Mouse (Mus musculus): ENCODE results near the gene Cytip.

Gene Cytip

DNA sequence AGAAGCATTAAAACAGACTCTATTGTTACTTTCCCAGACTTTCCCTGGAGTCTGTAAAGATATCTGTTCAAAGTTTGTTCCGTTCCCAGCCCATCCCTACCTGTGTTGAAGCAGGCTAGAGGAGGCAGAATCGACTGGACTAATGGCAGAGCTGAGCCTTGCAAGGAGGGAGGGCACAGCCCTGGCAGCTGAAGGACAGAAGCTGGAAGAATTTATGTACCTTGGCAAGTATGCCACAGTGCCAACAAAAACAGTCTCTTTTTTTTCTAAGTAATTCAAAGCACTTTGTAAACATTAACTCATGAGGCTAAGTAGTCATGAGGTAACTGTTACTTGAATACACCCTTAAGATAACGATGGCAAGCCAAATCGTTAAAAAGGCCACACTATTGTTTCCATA is at the start of gene Cytip:
Gene Cytip, minus strand, starts transcription at position 187 of the 400 bp plus-strand sequence.
- in situ Hi-C loops (cut with MboI; ENCODE audit: unreplicated experiment in 2 of 2): loop anchor here in 1 of 2 experiments (10.0 kb wide), 1 partner anchor 219 kb away; no protein-coding TSS in a partner anchor

DNA sequence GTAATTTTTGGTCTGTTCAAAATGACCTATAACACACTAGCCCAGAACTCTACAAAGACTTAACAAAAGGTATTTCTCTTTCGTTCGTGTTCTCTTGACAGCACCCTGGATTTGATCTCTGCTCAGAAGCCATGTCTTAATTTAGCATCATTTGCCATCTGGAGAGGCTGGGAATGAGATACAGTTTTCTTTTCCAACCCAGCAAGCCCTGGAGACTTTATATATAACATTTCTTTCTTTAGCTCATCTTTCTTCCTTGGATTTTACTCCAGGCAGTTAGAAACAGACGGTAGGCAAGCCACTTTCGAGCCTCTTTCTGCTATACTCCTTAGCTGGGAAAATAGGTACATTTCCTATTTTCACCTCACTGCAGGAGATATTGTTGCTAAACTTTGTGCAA is 45.3 kb upstream of the Cytip start:
- in situ Hi-C loops (cut with MboI; ENCODE audit: unreplicated experiment in 2 of 2): no loop called here

DNA sequence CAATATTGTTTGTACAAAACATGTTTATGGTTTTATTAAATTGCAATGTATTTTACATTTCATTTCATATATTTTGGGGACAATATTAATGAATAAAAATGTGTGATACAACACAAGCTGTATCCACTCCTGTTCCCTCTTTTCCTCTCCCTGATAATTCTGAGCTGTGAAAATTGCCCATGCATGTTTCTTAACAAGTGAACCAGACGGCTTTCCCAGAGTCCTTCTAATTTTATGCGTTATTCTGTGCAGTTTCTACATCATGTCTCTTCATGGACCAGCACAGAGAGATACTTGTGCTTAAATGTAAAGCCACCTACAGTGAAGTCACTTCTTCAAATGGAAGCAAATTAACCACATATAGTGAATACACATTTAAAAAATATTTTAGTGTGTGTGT is 42.2 kb upstream of the Cytip start:
- in situ Hi-C loops (cut with MboI; ENCODE audit: unreplicated experiment in 2 of 2): no loop called here

DNA sequence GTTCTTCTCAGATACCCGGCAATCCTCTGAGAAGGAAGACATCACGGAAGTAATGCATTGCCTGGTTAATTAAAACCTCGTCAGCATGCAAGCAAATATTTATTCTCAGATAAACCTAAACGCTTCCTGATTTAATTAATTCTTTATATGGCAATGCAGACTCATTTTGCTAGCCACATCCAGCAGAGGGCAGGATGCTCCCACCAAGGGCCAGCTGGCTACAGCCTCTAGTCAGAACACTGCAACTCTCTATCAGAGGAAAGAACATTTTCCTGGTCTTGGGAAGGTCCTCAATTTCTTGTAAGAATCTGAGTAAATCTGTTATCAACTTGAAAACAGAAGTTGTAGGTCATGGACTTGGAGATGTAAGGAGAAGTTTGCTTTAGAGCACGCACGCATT is 4.1 kb upstream of the Cytip start:
- in situ Hi-C loops (cut with MboI; ENCODE audit: unreplicated experiment in 2 of 2): loop anchor here in 1 of 2 experiments (10.0 kb wide), 1 partner anchor 215 kb away; no protein-coding TSS in a partner anchor

DNA sequence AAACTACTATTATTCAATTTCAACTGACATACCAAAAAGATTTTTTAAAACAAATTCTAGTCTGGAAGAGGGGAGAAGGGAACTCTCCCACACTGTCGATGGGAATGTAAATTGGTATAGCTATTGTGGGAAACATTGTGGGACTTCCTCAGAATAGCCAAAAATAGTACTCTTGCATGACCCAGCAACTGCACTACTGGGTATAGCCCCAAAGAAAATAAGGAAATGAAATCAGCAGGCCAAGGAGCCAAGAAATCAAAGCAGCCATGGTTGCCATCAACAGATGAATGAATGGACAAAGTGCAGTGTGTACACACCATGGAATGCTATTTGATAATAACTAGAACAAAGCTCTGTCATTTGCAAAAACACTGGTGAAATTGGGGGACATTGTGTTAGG is 1.5 kb upstream of the Cytip start:
- in situ Hi-C loops (cut with MboI; ENCODE audit: unreplicated experiment in 2 of 2): loop anchor here in 1 of 2 experiments (10.0 kb wide), 1 partner anchor 218 kb away; no protein-coding TSS in a partner anchor

DNA sequence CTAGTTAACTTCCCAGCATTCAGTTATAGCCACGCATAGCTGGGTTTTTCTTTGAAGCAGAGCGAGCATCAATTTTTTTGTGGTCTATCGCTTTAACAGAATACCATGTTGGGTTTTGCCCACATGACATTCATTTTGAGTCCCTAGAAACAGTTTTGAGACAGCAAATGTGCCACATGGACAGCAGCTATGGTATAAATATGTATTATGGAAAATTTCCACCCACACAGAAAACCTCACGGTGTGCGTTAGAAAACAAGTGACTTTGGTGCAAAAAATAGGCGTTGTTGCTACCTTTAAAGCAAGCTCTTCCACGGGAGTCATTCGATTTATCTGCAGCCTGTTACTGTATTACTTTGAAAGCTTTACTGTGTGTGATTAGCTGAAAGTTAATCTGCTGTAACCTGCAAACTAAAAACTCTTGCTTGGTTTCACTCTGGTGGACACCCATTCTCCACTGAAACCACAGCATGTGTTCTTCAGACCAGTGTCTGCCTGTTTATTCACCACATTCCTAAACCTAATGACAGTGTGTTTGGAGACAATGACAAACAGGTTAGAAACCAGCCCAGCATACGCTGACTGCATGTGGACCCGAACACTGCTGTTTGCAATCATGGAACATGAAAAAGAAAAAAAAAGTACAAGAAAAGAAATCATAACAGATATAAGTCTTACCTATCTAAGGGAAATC is 763 bp downstream of the Cytip start:
- in situ Hi-C loops (cut with MboI; ENCODE audit: unreplicated experiment in 2 of 2): loop anchor here in 1 of 2 experiments (10.0 kb wide), 1 partner anchor 220 kb away; no protein-coding TSS in a partner anchor

DNA sequence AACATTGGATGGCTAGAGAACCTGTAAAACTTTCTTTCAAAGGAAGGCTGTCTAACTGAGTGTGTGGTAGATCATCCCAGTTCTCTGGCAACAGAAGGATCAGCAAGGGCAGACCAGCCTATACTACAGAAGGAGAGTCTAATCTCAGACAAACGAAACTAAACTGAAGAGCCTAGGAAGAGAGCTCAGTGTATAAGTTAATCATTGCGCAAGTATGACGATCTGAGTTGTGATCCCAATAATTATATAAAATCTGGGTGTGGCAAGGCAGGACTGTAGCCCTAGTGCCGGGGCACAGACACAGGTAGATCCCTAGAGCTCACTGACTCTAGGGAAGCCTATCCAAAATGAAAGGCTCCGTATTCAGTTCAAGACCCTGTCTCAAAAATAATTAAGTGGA is 3.2 kb downstream of the Cytip start:
- in situ Hi-C loops (cut with MboI; ENCODE audit: unreplicated experiment in 2 of 2): loop anchor here in 1 of 2 experiments (10.0 kb wide), 1 partner anchor 223 kb away; no protein-coding TSS in a partner anchor

DNA sequence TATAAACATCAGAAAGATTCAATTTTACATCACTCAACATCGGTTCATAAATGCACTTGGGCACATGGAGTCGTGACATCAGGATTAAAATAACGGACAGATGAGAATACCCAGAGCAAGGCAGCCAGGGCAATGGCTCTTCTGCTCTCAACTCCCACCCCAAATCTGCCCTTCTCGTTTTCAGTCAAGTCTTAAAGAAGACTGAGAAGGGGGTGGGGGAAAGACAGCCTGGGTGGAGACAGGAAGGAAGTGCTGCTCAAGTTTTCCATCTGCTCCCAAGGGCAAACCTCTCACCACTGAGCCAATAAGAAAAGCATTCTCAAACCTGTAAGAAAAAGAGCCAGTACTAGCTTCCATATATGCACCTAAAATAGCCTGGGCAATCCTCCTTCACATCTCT is 5.8 kb downstream of the Cytip start:
- in situ Hi-C loops (cut with MboI; ENCODE audit: unreplicated experiment in 2 of 2): loop anchor here in 1 of 2 experiments (10.0 kb wide), 1 partner anchor 235 kb away; no protein-coding TSS in a partner anchor

DNA sequence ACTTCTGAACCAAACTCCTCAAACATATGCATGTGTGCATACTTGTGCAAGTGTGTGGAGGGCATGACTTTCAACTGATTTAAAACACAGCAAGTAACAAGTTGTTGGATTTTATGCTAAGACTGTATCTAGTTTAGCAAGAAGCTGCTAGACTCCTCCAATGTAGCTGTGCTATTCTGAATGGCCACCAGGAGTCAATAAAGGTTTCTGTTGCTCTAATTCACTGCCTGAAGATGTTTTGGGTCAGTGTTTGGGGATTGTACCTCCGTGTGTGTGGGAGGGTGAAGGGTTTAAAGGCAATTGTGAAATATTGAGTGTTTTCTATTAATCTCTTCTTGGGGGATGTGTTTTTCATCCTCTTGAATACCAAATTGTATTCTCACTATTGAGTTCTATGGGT is 6.4 kb downstream of the Cytip start:
- in situ Hi-C loops (cut with MboI; ENCODE audit: unreplicated experiment in 2 of 2): loop anchor here in 1 of 2 experiments (10.0 kb wide), 1 partner anchor 236 kb away; no protein-coding TSS in a partner anchor

DNA sequence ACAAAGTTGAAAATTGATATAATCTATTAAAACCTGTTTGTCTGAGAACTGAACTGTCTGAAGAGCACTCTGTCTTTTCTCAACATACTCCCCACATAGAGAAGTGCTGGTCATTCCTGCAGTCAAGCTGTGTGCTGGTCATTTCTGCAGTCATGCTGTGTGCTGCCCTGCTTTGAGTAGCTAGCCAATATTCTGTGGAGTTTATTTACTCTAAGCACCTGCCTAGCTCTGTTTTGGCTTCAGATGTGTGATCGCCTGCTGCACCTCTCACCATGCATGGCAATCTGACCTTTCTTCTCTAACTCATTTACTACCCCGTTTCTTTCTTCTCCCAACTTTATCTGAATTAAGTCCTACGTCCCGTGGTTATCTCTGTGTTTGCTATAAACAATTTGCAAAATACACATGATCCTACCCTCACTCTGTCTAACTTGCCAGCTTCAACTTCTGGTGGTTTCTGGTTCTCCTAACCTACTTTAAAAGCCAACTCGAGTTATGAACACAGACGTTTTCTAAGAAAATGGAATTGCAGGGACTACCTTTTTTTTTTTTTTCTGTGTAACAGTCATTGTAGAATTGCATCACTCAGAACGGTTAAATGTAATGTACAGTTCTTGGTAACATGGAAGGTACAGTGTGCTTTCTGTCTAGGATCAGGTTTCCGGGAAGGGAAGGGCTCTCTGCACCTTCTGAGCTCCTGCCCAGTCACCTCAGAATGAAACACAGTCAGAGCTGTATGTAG is 7.9 kb downstream of the Cytip start:
- in situ Hi-C loops (cut with MboI; ENCODE audit: unreplicated experiment in 2 of 2): loop anchor here in 1 of 2 experiments (10.0 kb wide), 1 partner anchor 237 kb away; no protein-coding TSS in a partner anchor

DNA sequence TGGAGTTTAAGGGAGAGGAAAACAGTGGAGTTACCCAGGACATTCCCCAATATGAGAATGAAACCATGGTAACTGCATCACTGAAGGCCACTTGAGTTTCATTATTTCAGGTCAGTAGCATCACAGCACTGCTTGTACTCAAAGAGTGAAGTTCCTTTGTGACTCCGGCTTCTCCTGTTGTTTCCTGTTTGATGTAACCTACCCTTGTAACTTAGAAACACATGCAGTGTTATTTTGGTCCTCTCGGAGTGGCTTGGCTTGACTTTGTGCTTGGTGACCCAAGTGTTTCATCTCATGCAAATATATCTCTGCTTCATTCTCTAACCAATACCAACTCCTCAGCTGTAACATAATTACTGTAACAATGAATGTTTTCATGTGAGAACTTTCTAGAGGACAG is 11.1 kb downstream of the Cytip start:
- in situ Hi-C loops (cut with MboI; ENCODE audit: unreplicated experiment in 2 of 2): loop anchor here (5.0 to 10.0 kb wide), 2 partner anchors 127 to 241 kb away; no protein-coding TSS in a partner anchor

DNA sequence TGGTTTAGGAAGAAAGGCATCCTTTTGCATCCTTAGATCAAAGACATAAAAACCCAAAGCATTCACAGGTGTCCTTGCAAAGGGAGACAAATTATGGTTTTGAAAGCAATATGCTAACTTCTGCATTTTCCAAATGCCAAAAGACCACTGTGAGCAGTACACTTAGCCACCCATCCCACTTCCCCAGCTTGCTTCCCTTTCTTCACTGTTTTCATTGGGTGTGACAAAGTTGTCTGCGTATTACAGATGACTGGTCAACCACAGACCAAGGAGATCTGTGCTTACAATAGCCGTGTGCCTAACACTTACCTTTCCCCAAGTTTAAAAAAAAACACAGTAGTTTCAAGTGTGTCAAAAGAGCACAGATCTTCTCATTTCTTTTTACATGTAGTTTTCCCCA is 11.7 kb downstream of the Cytip start:
- in situ Hi-C loops (cut with MboI; ENCODE audit: unreplicated experiment in 2 of 2): loop anchor here (5.0 to 10.0 kb wide), 2 partner anchors 126 to 241 kb away; no protein-coding TSS in a partner anchor

DNA sequence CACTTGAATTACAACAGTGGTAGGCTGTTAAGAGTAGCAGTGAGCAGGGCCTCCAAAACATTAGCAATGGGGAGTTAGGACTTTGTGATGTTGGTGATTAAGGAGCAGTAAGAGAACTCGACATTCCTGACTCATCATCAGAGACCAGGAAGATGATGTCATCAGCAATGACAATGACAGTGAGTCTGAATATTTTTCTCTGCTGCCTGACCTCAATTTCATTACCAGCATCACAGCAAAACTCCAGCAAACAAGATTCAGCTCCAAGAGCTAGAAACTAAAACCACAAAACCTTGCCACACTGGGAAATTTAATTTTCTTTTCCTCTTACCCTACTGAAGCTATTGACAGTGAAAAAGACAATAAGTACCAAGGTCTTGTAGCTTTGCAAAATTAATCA is 14.6 kb downstream of the Cytip start:
- in situ Hi-C loops (cut with MboI; ENCODE audit: unreplicated experiment in 2 of 2): loop anchor here (5.0 to 10.0 kb wide), 2 partner anchors 123 to 244 kb away; no protein-coding TSS in a partner anchor

DNA sequence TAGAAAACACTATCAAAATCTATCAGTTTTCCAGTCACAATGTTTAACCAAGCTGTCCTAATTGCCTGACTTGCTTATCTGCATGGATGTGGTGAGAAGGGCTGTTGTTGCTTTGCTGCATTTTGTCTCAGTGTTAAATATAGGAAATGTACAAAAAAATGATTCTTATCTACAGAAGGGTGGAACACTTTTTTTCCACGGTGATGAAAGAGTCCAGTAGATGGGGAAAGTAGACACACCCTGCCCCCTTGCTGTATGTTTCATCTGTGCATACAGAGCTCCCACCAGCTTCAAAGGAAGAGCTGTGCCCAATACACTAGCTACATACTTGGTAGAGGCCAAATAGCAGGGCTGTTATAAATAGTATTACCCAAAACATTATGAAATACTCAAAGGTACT is 16.3 kb downstream of the Cytip start:
- in situ Hi-C loops (cut with MboI; ENCODE audit: unreplicated experiment in 2 of 2): no loop called here

DNA sequence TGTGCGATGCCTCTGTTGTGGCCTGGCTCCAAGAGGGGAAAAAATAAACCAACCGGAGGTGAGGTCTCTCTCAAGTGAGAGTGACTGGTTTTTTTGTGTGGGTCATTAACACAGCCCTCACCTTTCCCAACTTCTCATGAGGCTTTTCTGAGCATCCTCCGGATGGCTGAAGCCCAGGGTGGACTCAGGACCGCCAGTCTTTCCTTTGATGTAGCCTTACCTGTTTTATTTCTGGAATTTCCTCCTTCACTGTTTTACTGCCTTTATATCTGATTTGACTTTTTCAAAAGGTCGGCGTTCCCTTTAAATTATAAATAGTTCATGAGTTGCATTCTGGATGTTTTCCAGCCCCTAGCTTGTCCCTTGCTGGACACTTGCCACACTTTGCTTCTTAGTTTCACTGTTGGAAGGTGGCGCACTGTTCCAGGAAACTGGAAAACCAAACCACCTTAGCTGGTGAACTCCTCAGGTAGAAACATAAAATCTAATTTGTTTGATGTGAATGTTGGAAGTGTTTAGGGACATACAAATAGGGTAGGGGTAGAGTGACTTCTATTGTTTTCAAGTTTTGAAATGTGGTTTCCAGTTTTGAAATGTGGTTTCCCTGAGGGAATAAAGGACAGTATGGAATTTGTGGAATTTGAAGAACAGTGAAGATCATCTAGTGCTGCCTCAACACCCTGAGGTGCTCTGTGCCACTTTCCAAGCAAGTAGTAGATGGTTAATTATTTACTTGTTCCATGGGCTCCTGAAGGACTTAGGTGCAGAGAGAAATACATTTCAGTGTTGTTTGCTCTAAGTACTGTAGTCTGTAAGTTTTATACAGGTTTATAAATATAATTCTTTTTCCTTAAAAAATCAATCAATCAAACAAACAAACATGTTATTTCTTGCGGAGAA is 19.7 kb downstream of the Cytip start:
- in situ Hi-C loops (cut with MboI; ENCODE audit: unreplicated experiment in 2 of 2): no loop called here

DNA sequence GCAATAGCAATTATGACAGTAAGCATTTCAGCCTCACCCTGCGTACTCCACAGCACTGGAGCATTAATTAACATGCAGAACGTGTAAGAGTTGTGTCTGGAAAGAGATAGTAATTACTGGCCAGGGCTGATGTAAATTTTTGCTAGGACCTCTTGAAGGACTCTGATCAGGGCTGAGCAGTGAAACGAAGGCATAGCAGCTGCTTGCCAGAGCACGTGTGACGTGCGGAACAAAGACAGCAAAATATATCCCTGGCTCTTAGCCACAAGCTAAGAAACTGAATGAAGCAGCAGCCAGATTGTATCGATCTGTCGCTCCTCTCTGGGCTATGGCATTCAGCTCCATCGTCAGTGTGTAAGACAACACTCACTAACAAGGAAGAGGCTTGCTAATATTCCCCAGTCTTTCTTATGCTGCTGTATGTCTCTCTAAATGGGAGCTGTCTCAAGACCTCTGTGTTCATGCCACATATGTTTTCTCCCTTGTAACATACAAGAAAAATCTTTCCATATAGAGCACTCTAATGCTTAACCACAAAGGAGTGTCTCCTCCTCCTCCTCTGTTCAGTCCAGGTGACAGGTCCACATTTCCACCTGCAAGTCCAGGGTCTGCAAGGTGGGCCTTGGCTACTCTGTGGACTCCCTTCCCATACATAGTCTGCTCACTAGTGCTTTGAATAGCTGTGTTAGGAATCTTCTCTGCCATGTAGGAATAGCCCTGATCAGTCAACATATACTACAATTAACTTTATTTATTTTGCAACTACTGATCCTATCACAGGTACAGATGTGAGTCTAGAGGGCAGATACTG is 20.7 kb downstream of the Cytip start:
- in situ Hi-C loops (cut with MboI; ENCODE audit: unreplicated experiment in 2 of 2): loop anchor here (25.0 kb wide), 4 partner anchors 937 to 1463 kb away; partner anchors contain the start of genes Gpd2 (in 1 of the 2), Nr4a2 (in 1 of the 2) and Tanc1 (in 1 of the 2)

DNA sequence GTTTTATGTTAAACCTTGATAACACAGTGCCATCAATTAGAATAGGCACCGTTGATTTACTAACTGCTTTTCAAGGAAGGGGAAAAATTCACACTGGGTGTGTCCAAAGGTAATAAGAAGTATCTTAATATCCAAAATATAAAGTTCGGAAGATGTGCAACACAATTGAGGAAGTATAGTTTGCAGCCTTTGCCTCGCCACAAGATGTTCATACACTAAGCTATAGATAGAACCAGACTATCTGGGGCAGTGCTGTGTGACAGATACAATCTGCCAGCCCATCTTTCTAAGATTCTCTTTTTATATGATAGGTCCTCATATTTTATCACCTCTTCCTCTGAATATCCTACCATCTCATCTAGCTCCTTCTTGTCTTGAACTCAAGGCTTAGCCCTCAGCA is 22.4 kb downstream of the Cytip start:
- in situ Hi-C loops (cut with MboI; ENCODE audit: unreplicated experiment in 2 of 2): loop anchor here (25.0 kb wide), 4 partner anchors 936 to 1464 kb away; partner anchors contain the start of genes Gpd2 (in 1 of the 2), Nr4a2 (in 1 of the 2) and Tanc1 (in 1 of the 2)

DNA sequence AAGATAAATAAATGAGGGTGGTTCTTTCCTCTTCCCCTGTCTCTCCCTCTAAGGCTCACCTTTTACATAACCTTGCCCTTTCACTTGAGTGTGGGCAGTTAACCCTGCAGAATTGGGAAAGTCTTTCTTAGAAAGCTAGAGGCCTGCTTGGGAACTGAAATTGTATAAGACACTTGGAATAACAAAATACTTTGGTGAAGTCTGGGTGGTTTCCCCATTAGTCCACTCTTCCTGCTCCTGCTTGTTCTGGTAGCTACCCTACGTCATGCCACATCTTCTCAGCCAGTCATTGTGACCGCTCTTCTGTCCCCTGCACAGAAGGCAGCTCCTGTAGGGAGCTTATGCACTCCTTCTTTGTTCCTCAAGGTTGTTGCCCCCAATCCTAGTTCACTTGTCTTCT is 26.2 kb downstream of the Cytip start:
- in situ Hi-C loops (cut with MboI; ENCODE audit: unreplicated experiment in 2 of 2): loop anchor here (25.0 kb wide), 4 partner anchors 932 to 1468 kb away; partner anchors contain the start of genes Gpd2 (in 1 of the 2), Nr4a2 (in 1 of the 2) and Tanc1 (in 1 of the 2)

DNA sequence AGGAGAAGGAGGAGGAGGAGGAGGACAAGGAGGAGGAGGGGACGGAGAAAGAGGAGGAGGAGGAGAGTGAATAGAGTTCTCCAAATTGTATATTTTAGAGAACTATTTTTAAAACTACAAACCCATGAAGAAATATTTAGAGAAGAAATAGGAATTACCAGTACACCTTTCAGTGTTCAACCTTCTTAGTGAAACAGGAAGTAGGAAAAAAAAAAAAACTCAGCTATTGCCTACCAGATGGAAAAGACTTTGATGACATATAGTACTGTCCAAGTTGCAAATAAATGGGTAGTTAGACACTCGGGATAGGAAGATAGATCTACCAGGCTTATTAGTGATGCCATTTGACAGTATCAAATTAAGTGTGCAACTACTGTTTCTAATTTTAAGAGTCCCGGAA is 27.7 kb downstream of the Cytip start:
- in situ Hi-C loops (cut with MboI; ENCODE audit: unreplicated experiment in 2 of 2): loop anchor here (25.0 kb wide), 4 partner anchors 930 to 1470 kb away; partner anchors contain the start of genes Gpd2 (in 1 of the 2), Nr4a2 (in 1 of the 2) and Tanc1 (in 1 of the 2)

Measured in v-Abl transformed pro-B cells (cell line).